Mouse (Mus musculus) cortical plate, adult 2 months (tissue): ENCODE data around the gene Slc9a3.

Experiments
- CTCF ChIP-seq: fragments of 200-500 bp; IDR thresholded peaks from 2 replicates; pipeline ENCODE4 v1.5.1; 2011; ENCODE audit warnings: mild to moderate bottlenecking, control low read depth, low read length; ENCODE audit not compliant: insufficient read depth; ENCODE audit errors: extremely low read depth
- POLR2A ChIP-seq: fragments of 200-500 bp; IDR thresholded peaks from 2 replicates; pipeline ENCODE4 v1.6.1; 2011; ENCODE audit warnings: mild to moderate bottlenecking, low read length, control low read depth; ENCODE audit not compliant: insufficient read depth; ENCODE audit errors: extremely low read depth

GRCm38 (mm10) chr13:74172036-74172435 lies 50.8 kb downstream of the Slc9a3 start:
- TF ChIP-seq CTCF (no peak), POLR2A (no peak)
